Mouse (Mus musculus): ENCODE results near the gene Olfr1170.

Gene Olfr1170

DNA sequence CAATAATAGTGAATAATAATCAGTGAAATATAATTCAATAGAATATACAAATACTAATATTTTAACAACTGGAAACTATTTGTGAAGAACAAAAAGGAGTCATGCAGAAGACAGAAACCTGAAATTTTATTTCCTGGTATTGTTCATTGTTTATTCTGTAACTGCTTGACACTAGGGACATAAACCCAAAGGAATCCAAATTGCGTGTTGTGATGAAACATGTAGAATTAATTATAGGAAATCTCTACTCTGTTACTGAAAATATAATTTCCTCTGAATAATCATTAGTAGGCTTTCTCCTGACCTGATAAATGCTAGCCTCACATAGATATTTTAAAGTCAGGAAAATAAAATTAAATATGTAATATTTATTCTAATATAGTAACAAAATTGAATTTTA is at the start of gene Olfr1170:
Gene Olfr1170 (minus strand): TSS at position 101 of the 400 bp plus-strand sequence.
- no peak for ATAC-seq (ENCODE audit: low TSS enrichment)

DNA sequence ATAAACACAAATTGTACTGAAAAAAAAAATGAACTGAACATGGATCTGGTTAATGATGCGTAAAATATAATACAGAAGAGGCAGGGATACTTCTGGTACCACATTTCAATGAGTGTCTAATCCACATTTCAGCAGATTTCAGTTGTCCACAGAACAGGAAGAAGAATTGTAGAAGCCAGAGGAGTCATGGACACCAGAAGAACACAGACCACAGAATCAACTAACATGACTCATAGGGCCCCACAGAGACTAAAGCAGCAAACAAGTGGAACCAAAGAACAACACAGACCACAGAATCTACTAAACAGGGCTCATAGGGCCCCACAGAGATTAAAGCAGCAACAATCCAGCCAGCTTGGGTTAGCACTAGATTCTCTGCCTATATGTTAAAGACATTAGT is 7.3 kb downstream of the Olfr1170 start:
- no peak for ATAC-seq (ENCODE audit: low TSS enrichment)

DNA sequence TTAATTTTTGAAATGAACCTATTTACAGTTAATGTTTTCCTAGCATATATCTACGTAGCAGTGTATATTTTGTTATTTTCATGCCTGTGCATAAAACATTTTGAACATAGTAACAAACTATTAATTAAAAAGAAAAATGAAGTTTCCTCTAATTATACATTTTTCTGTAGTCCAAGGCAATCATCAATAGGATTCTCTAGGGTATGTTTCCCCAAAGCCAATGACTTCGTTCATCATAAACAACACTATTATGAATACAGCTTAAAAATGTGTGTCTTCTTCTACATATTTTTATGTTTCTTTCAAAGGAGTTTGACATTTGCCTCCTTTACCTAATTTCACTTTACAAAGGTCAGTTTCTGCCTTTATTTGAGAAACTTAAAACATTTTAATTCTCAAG is 46.6 kb downstream of the Olfr1170 start, which contains the start of gene Olfr1168:
Gene Olfr1168 (plus strand): TSS at position 301 of the 400 bp plus-strand sequence.
- ATAC-seq (ENCODE audit: low TSS enrichment), result no peak
